Mouse (Mus musculus) yolk sac, embryonic 10.5 days (tissue): ENCODE results near the gene Ndufs6.
A peak's percentile ranks its signal among the peaks of the same experiment; 100 is the strongest.

Experiments
- DNase-seq: peaks from one replicate; pipeline ENCODE4 v3.0.0-alpha.2; 2017; ENCODE audit warnings: low spot score

Ndufs6 gene

DNA sequence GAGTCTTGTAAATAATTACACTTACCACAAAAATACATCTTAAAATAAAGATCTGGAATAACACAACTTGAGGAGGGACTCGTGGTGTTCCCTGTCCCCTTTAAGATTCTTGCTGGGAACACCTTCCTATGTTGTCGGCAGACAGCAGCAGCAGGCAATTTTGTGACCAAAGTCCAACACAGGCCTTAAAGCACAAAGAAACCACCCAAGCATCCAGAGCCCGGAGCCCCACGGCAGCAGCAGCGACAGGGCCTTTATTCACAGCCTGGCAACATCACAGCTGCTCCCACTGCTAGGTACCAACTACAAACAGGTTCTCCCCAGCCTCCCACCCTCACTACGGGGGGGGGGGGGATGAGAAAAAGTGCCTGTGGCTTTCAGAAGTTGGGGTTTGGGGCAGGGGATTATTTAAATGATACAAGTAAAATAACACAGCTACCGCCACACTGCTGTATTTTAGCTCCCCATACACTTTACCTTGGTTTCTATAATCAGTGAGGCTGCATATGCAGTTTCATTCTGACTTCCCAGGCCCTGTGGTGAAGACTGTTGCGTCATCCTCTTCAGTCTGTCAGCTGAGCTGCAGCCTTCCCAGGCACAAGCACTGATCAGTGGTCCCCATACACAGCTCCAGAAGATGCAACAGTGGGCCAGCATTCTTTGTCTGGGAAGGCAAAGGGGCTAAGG lies 22.8 kb downstream of the Ndufs6 start:
- DNase-seq, result peak; percentile 25

DNA sequence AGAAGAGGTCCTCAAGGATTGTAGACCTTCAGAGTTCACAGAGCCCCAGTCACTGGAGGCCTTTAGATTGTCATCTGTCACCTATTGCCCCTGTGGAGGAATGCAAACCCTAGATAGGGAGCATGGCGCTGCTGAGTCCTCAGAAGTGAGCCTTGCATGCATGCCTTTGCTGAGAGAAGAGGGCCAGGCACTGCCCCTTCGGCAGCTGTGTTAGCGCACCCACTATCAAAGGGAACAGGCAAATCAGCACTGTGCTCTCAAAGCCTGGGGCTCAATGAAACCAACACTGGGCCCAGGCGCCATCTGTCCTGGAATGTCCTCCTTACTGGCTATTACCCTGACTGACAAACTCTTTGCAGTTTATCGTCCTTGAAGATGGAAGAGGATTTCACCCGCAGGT lies 23.6 kb downstream of the Ndufs6 start:
- peak; percentile 8 for DNase-seq

DNA sequence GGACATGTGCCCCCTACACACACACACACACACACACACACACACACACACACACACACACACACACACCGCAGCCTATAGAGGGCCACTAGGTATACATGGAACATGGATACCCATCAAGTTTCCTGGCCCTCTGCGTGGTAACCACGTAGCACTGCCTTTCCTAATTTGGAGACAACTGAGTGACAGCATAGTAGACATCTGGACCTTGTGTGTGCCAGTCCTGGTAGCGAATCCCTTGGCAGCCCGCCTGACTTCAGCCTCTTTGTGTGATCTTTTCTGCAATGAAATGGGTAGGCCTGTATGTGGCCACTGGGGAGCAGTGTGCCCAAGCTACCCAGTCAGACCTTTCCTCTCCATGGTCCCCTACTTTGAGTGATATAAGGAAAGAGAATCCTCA lies 29.0 kb downstream of the Ndufs6 start:
- no peak for DNase-seq

DNA sequence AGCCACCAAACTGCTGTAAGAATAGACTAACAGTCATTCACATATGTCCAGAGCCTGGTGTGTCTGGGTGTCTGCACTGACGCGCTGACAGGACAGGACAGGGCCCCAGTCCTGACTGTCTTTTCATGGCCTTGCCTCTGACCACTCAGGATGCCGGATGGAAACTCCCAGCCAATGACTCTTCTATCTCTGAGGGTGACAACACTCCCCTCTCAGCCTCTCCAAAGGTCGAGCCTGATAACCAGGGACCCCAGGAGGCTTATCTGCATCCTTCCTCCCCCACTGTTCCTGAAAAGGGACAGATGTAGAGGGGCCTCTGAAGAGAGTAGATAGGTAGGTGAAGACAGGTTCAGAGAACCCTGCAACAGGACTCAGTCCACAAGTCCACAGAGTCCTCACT lies 29.6 kb downstream of the Ndufs6 start:
- no peak for DNase-seq

DNA sequence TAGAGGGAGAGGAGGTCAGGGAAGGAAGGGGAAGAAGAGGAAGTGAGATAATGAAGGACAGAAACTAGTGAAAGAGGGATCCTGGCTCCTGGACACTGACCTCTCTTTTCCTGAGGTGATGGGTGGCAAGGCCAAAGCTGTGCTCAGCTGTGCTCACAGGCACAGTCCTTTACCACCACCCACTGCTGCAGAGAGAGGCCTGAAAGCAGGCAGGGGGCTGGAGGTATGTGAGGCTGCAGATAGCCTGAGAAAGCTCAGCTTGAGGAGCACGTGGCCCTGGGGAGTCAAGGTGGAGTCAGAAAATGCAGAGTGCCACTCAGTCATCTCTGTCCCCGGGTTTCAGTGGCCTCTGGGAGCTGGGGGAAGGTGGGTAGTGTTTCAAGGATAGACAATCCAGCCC lies 37.2 kb downstream of the Ndufs6 start:
- DNase-seq, result no peak

DNA sequence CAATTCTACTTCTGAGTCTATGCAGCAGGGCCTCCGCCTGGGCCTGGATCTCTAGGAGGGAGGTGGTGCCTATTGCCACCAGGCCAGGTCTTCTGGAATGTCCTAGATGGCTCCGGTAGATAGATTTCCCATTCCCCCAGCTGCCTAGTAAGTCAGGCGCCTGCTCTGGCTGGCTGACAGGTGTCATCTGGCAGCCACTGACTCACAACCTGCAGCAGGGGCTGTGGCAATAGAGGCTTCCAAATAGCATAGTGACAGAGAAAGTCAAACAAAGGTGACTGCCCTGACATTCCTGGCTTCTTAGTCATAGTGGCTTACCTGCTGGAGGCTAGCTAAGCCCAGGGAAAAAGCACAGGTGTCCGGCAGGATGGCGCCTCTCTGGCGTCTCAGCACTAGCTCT lies 38.1 kb downstream of the Ndufs6 start:
- peak; percentile 73 for DNase-seq

DNA sequence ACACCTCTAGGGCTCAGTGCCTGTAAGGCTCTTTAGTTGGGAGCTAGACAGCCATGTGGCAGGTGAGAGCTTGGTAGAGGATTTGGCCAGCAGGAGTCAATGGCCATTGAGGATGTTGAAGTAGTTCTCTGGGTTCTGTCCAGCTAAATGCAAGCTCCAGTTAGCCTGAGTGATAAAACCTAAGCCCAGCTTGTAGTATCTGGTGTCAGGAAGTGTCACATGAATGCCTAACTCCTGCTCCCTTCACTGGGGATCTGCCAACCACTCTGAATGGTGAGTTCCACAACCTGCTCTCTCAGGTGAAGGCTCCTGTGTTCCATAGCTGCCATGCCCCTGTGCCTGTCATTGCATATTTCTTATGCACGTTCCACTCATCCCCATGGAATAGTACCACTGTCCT lies 44.8 kb downstream of the Ndufs6 start:
- DNase-seq, result no peak

DNA sequence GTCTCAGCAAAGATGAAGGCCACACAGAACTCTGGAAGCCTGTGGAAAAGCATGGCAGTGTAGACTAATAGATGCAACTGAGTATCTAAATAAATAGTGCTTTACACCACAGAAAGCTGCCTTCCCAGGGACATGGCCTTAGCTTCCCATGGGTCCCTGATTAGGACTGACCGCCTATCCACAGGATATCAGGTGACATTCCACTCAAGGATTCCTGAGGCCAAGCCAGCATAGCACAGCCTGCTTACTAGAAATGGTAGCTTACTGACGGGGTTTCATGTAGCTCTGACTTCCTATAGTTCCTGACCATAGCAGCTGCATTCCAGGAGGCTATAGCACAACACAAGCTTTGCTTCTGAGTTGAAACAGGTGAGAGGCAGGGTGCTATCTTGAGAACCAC lies 45.9 kb downstream of the Ndufs6 start:
- no peak for DNase-seq

DNA sequence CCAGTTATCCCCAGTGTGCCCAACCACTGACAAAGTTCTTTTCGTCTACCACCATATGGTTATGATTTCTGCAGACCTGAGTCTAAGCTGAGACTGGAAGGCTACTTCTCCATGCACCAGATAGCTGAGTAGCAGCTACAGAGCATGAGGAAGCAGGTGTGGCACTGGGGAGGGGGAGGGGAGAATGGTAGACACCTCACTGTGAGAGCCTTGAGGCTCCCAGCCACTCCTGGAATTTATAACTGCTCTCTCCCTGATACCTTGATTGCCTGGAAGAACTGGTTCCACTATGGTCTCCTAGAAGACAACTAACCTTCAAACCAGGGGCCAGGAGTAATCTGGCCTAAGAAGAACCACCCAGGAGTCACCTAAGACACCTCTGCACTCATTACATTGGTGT lies 49.1 kb downstream of the Ndufs6 start:
- no peak for DNase-seq

DNA sequence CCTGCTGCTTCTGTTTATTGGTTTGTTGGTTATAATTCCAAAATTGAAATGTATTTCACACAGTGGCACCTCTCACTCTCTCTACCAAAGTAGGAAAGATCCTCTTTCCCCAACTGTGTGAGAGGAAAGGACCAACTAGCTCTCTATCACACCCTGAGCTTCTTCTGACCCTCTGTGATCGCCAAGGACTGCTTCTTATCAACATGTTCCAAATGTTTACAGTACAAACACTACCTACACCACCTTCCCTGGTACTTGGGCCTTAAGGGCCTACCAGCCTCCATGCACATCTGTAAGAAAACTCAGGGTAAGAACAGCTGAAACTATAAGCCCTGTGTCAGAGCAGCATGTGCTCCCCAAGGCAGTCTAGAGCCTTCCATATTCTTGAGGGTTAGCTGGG lies 50.5 kb downstream of the Ndufs6 start:
- DNase-seq, result no peak

DNA sequence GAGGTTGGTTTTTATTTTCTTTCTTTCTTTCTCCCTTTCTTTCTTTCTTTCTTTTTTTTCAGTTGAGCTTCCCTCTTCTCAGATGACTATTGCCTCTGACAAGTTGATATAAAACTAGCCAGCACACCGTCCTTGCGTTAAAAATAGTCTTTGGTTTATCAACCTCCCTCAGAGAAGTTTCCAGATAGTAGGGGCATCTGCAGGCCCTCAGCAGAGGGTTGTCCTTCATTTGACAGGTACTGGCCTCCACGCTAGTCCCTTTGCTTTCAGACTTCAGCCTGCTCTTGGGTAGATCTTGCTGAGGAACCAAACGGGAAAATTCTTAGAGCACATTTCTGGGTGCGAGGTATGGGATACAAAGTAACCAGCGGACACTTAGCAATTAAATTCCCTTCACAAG lies 51.0 kb downstream of the Ndufs6 start:
- no peak for DNase-seq

DNA sequence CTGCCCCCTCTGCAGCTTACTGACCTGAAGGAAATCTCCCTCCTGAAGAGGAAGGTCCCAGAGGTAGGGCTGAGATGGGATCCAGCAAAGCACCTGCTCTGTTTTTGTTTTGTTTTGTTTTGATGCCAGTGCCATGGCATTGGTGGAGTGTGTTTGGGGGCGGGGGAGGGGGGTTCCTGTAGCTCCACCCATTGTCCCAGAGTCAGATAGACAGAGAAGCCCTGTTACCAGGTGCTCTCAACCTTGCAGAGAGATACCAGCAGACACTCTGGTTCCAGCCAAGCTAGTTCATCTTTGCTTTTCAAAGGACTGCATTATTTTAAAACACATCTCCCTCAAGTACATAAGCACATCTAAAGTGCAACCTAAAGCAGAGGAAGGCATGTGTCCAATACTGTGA lies 54.8 kb downstream of the Ndufs6 start:
- DNase-seq, result no peak

DNA sequence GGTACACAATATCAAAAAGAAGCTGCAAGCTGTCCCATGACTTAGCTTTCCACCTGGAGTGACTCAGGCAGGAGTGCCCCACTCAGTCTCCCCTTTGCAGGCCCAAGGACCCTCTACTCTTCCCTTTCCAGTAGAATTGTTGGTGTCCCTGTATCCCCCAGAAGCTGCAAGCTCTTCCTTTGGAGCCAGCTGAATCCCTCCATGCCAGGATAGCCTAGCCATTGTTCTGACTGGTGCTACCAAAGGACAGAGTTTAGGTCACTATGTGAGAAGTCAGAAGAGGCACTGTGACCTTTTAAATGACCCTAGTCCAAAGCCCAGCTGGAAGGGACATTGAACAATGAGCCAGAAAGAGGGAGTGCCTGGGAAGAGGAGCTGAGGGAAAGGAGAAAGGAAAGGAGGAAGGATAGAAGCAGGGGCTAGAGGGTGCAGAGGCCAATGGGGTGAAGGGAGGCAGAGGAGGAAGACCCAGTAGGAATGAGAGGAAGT lies 55.5 kb downstream of the Ndufs6 start:
- DNase-seq, result no peak

DNA sequence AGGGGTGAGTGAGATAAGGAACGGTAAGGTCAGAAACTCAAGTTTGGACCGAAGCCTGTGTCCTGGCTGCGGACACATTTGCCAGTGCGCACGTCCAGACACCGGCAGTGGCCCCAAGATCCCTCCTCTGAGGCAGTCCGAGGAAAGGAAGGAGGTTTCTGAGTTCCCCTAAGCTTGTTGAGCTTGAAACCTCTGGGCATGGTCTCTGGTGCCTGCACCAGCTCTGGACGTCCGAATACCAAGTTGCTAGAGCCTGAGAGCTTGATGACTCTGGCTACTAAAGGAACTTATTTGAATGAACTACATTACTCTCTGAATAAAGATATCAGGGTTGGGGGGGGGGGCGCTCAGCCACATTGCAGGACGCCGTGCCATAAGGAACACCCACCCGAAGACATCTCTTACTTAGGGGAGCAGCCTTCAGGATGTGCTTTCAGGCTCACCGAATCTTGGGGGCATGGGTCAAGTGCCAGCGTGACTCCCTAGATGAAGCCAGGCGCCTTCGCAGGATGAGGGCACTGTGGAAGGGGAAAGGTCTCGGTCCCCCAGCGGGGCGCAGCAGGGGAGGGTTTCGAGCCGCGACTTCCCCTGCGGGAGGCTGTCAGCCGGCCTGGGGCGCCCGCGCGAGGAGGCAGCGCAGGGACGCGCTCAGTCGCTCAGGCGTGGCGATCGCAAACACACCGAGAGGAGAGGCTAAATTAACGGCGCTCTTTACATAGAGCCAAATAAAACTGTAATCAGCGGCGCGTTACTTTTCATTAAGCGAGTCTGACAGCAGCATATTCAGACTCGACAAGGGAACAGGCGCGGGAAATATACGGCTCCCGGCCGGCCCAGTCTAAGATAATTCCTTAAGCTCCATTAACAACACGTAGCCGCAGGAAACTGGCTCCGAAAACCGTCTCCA lies 56.8 kb downstream of the Ndufs6 start:
- DNase-seq, result no peak

DNA sequence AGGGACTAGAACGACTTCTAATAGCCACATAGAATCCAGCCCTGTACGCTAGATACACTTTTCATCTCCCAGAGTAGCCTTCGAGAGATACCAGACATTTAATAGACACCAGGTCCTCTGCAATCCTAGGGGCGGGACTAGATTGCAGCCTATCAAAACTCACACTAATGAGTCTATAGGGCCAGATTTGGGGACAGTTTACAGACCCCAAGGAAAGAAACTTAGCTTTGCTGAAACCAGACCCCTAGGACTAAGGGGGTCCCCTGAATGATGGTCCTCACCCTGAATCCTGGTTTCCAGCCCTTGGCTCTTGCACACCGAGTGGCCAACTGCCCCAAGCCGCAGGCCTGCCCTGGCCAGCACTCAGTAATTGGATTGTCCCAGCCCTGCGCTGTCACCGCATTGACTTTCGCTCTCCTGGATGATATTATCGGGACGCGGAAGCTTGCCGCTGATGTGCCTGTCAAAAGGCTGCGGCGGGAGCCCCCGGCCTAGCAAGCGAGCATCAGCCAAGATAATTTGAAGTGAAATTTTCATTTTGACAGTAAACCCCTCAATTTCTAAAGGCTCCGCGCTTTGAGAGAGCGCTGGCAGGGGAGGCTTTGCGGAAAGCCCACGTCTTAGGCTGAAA lies 57.8 kb downstream of the Ndufs6 start:
- DNase-seq, result no peak

DNA sequence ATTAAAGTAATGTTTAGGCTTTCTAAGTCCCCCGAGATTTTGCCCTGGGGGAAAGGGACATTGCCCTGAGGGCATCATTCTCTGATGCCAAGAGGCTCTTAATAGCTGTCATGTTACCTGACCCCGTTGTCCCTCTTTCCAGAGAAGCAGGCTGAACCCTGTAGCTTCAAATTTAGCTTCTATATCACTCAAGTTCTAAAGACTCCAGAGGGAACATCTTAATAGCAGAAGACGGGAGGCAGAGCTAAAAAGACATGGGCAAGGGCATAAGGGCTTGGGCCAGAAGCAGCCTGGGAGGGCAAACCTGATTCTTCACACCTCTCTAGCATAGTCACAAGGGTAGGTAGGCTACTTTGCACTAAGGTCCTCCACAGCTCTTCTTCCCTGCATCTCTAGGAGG lies 58.5 kb downstream of the Ndufs6 start:
- DNase-seq, result no peak
